Mouse (Mus musculus): ENCODE data around the gene Anxa4.
A peak's percentile ranks its signal among the peaks of the same experiment; 100 is the strongest.

Gene Anxa4

DNA sequence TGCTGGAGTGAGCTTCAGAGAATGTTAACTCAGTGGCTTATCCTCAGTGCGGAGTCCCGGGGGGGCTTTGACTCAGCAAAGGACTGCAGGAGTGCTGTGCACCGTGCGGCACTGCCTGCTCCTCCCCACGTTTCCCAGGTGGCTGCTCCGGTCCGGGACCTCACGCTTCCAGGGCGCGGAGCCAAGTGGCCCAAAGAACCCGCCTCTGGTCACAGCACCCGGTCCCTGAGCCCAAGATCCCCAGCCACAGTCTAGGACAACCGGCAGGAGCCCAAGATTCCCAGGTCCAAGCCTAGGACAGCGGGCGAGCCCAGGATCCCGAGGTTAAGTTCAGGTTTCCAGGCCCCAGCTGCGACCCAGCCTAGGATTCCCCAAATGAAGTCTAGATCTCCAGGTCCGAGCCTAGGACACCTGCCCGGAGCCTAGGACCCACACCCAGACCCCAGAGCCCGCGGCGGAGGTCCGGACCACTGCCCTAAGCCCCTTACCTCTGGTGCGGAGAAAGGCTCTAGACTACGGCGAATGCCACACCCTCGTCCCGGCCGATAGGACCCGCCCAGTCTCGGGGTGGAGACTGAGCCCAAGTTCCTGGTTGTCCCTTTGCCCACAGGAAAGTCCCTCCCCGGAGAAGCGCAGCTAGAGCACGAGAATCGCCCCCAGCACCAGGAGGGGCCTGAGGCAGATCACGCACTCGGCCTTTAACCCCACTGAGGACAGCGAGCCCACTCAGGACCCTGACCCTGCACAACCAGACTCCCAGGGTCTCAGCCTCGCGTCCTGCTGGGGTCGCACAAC, at the start of gene Anxa4:
Anxa4 (minus strand) TSS at position 564 of the 795 bp plus-strand sequence.
- DNase-seq (ENCODE audit: low spot score): peak; percentile 63

DNA sequence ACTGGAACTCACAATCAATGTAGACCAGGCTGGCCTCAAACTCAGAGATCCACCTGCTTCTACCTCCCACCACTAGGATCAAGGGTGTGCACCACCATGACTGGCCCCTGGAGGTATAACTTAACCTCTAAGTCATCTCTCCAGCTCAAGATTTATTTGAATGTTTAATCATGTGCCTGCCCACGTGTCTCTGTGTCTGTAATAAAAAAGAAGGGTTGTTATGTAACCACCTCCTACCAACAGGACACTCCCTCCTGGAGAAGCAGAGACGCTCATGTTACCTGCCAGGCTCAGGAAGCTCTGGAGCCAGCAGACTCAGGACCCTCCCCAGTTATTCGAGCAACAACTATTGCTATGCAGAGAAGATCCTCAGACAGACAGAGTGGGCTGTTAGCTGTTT, 48.6 kb upstream of the Anxa4 start:
- no peak for DNase-seq (ENCODE audit: low spot score)

DNA sequence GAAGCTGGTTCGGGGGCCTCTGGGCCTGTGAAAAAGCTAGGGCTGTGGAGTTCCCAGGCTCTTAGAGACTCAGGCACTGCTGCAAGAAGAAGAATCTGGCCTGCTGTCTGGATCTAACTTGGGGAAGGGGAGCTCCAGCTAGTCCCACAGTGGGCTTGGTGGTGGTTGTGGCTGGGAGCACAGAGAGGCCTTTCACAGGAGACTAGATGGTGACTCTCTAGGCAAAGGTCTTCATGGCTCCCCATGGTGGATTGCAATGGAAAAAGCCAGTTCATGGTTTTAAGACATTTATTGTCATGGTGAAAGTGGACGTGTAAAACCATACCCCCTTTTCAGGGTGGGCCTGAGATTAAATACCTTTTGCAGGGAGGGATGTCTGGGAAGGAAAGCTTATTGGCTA, 45.7 kb upstream of the Anxa4 start:
- no peak for DNase-seq (ENCODE audit: low spot score)

DNA sequence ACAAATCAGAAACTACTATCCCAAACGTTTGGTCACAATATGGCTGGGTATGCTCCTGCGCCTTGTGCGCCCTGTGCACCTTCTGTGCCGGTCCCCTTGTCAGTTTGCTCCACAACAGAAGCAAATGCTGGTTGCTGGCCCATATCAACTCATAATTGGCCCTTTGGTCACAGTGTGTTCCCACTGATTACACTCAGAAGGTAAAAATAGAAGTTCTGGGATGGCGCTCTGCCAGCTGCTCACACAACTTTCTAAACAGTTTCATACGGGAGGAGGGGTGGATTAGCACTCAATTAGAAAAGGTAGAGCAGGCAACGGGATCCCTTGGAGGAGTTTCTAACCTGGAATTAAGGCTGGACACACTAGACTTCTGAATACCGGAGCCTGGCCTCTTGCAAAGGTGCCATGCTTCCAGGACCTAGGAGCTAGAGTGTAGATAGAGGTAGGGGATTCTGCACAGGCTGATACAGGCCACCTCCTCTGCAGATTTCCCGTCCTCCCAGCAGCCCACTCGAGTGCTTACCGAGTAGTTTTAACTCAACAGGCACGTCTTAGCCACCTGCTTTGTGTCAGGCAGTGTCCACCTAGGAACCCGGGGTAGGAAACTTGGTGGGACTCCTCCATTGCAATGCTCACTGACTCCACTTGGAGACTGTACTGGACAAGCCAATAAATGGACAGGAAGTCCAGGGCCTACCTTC, 39.6 kb upstream of the Anxa4 start:
- no peak for DNase-seq (ENCODE audit: low spot score)

DNA sequence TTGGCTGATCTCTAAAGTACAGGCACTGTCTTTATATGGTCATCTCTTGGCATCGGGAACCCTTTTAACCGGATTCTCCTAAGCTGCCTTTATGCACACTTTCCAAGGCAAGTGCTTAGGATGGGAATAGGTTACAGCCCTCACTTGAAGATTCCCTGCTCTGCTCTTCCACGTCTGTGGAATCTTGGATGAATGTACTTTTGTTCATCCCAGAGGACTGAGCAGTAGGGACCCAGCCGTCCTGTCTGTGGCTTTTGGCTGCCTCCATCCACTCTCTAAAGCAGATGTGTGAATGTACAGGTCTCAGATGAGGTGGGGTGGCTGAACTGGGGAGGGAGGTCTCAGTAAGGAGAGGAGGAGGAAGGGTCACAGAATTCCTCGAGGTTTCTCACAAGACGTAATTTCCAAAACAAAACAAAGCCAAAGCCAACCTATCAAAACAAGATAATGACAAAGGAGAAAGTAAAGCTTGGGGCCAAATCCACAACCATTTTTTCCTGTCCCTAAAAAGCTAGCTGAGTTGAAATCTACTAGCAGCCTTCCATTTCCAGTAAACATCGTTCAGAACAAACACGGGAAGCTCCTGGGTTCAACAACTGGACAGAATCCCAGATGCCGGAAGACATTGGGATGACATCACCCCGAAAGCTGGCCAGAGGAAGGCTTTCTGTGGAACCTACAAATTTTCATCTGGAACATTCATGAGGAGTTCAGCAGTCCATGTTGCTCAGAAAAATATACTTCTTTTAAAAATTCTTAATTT, 37.5 kb upstream of the Anxa4 start:
- no peak for DNase-seq (ENCODE audit: low spot score)

DNA sequence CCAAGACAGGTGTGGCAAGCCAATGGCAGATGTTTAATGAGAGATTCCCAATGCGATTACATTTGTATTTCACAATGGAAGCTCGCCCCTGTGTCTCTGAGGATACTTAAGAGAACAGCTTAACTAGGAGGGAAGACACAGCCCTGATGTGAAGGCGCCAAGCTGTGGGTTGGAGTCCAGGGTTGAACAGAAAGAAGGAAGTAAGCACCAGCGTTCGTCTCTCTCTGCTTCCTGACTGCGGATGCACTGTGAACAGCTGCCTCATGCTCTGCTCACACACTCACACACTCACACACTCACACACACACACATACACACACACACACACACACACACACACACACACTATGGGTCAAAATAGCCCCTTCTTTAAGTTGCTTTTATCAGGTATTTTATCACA, 36.4 kb upstream of the Anxa4 start:
- no peak for DNase-seq (ENCODE audit: low spot score)

DNA sequence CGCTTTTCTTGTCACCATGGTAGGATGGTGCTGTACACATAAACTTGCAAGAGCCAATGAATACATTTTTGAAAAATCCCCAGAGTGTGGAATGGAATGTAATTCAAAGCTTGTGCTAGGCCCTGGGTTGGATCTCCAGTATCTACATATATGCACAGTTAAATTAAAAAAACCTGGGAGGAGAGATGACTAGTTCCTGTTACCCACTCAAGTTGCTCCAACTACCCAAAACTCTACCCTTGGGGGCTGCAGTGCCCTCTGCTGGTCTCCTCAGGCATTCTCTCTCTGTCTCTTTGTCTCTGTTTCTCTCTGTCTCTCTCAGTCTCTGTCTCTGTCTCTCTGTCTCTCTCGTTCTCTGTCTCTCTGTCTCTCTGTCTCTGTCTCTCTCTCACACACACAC, 34.0 kb upstream of the Anxa4 start:
- no peak for DNase-seq (ENCODE audit: low spot score)

DNA sequence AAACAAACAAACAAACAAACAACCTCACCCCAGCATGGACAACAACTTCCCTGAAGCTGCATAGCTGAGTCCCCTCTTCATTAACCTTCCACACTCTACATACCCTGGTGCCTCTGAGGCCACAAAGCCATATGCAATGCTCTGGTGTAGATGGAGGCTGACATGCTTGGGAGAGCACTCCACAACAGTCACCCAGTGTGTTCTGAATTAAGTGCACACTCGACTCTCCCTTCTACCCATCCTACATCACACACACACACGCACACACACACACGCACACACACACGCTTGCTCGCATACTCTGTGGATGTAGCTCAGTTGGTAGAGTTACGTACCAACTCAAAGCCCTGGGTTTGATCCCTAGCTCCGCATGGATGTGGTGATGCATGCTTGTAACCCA, 31.0 kb upstream of the Anxa4 start:
- no peak for DNase-seq (ENCODE audit: low spot score)

DNA sequence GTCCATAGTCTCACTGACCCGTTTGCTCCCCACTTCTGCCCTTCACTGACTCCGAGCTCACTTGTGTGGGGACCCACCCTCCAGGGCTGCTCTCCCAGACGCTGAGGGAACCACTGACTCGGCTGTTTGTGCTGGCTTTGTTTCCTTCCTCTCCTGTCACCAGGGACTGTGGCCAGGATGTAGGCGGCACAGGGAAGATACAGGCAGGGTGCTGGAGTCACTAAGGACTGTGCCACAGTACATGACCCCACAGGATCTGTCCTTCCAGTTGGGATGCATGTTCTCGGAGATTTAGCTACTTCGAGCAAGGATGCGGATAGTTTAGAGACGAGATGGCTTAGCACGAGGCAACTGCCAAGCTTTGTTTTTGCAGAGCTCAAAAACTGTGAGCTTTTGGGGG, 30.4 kb upstream of the Anxa4 start:
- no peak for DNase-seq (ENCODE audit: low spot score)

DNA sequence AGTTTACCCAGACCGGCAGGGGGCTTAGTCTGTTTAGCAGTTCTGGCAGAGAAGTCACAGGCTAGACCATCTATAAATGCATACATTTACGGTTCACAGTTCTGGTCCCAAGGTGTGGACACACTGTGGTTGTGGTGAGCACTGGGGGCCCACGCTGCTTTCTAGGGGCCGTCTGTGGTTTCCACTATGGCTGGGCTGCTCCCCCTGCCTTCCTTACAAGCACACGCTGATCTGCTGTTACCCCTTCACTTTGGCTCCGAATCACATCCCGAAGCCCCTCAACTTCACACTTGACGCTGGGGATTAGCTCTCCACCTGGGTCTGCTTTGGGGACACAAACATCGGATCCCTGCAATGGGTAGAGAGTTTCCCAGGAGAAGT, 29.7 kb upstream of the Anxa4 start:
- no peak for DNase-seq (ENCODE audit: low spot score)

DNA sequence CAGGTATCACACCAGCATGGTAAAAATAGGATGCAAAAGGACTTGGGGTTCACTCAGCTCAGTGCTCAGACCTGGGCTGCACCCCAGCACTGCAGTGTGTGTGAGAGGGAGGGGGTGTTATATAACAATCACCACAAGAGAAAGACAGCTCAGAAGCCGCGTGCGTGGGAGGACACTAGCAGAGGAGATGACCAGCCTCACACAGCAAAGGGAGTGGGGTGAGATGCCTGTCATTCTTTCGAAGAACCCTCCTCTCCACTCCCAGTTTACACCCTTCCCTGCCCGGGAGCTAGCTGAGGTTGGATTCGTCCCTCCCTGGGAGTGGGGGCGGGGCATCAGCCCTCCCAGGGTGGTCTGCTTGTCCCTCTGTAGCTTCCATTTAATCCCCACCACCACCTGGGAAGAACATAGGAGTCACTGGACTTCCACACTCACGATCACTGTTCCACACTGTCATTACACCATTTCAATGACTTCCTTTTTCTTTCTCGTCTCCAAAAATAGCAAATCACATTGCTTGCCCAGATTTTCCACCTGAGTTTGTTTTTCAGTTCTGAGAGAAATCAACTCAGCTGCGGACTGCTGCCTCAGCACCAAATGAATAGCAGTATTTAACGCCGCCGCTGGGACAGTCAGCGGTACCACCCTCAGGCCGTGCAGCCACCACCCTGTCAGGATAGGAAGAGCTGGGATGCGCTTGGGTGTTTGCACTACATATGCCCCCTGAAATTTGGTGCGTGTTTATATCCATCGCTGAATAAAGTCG, 29.1 kb upstream of the Anxa4 start:
- DNase-seq (ENCODE audit: low spot score): no peak

DNA sequence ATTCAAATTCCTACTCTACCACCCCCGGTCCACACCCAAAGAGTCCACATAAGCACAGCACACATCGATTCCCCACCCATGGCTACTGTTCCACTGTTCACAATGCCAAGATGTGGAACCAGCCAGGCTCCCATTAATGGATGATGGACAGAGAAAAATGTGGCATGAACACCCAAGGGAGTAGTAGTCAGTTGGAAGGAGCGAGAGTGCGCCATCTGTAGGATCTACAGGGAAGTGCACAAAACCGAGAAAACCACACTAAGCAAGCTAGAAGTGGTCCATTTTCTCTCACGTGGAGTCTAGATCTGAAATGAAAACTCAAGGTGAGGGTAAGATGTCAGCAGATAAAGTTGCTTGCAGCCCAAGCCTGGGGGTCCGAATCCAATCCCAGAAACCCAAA, 27.3 kb upstream of the Anxa4 start:
- no peak for DNase-seq (ENCODE audit: low spot score)

DNA sequence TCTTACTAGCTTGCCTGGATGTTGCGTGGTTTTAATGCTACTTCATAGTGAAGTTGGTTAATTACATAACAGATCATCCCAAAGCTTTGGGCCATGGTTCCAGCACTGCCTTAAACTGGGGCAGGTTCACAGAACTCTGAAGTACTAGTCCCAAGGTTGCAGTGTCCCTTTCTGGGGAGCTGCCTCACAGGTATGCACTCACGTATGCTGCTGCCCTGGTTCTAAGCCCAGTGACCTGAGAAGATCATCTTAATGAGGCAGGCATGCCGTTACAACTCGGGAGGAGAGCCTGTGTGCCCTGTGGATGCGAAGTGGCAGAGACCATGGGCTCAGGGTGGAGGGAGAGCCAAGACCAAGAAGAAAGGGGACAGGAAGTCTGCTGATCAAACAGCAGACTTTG, 26.5 kb upstream of the Anxa4 start:
- no peak for DNase-seq (ENCODE audit: low spot score)

DNA sequence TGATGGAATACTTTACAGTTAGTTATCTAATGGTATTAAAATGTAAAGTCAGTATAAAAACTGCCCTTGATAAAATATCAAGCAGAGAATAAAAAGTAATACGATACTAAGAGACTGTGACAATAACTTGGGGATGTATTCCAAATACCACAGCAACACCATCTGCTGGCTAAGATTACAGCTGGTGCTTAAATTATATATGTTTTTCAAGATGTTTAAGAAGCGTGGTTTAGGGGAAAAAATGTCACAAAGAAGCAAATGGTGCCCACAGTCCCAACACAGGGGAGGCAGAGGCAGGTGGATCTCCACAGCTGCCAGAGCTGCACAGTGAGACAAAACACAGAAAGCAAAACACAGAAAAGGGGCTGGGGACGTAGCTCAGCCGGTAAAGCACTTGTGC, 25.5 kb upstream of the Anxa4 start:
- DNase-seq (ENCODE audit: low spot score): no peak

DNA sequence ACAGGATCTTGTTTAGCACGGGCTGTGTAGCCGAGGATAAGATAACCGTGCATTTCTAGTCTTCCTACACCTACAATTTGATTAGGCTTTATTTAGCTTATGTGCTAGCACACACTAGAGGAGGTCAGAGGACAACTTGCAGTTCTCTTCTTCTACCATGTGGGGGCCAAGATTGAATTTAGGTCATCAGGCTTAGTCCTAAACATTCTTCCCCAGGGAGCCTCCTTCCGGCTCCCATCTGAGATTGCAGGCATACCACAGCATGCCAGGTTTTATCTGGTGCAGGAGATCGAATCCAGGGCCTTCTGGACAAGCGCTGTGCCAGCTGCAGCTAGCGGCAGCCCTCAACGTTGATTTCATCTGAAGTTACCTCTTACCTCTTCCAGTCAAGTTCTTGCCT, 23.2 kb upstream of the Anxa4 start:
- no peak for DNase-seq (ENCODE audit: low spot score)

DNA sequence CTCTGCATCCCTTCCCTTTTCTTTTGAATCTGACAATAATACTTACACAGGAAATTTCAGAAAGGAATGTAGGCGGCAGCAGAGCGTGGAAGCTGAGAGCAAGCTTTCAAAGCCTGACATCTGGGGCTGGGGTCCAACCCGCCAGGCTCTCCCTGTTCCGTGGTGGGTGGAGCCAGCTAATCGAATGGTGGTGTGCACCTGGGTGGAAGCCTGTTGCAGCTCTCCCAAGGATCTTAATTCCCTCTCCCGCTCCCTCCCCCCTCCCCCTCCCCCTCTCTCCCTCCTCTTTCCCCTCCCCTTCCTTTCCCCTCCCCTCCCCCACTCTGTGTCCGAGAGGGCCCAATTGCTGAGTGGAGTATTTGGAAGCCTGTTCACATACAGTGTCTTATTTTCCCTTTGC, 22.1 kb upstream of the Anxa4 start:
- DNase-seq (ENCODE audit: low spot score): no peak

DNA sequence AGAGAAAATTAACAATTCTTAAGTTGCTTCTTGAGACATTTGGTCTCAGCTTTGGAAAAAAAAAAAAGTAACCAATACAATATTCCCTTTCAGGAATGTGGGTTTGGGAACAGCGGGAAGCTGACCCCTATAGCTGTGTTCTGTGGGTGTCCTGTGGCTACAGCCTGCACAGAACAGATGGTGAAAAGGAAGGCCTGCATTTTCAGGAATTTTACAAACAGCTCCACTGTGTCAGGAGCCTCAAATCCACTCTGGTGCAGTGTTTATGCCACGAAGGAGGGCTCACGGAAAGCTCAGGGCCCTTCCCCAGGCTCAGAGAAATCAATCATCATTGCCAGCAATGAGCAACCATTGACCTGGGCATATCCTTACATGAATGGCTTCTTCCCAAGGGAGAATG, 21.5 kb upstream of the Anxa4 start:
- DNase-seq (ENCODE audit: low spot score): no peak

DNA sequence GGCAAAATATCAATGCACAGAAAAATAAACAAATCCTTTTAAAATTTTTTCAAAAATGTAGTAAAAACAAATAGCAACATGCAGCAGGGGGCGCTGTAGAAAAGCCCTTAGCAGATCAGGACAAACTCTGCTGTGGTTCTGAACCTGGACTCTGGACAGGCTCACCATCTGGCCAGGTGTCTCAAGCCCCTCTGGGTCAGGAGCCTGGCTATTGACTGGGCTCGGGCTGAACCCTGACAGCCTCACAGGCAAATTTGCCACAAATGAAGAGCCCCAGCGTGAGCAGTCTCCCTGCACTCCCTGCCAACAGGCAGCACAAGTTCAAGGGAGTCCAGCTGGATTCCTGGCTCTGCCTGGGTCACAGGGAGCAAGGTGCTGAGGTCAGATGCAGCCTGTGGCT, 20.0 kb upstream of the Anxa4 start:
- DNase-seq (ENCODE audit: low spot score): peak; percentile 49

DNA sequence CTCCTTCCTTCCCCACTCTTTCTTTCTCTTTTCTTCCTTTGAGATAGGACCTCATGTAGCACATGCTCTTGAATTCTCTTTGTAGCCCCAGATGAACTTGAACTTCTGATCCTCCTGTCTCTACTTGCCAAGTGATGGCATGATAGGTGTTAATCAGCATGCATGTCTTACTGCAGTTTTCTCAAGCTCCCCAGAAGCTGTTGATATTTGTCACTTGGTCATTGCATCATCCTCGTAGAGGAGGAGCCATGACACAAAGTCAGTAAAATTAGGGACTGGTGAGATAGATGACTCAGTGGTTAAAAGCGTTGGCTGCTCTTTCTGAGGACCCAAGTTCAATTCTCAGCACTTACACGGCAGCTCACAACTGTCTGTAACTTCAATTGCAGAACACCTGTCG, 19.5 kb upstream of the Anxa4 start:
- no peak for DNase-seq (ENCODE audit: low spot score)

DNA sequence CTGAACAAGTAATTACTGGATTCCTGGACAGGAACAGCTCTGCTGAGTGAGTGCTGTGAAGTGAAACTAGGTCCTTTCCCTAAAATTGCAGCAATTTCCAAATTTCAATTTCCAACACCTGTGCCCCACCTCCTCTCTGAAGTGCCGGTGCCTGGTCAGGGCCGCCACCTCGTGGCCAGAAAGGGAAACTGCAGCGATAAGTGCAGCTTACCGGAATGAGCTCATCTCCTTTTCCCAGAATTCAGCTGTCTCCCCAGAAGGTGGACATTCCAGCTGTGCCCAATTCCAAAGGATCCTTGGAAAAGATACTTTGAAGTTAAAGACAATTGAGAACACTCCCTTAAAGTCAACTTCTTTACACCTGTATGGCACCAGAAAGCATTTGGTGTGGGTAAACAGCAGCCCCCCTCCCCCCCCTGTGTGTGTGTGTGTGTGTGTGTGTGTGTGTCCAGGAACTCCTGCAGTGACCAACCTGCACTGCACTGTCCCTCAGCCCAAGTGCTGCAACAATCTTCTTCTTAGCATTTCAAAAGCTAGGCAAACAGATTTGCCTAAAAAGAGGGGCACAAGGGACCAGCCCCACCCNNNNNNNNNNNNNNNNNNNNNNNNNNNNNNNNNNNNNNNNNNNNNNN, 13.2 kb upstream of the Anxa4 start:
- peak; percentile 71 for DNase-seq (ENCODE audit: low spot score)

DNA sequence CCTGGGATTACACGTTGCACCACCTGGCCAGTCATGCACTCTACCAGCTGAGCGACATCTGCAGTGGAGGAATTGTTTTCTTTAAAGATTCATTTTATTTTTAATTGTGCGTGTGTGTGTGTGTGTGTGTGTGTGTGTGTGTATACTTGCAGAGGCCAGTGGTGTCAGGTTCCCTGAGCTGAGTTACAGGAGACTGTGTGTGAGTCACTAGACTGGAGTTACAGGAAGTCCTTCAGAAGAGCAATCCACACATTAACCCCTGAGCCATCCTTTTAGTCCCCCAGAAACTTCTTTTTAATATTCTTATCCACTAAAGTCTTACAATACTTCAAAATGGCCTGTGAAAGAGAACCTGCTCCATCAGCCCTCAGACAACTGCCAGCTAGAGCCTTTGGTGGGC, 11.3 kb upstream of the Anxa4 start:
- DNase-seq (ENCODE audit: low spot score): no peak

DNA sequence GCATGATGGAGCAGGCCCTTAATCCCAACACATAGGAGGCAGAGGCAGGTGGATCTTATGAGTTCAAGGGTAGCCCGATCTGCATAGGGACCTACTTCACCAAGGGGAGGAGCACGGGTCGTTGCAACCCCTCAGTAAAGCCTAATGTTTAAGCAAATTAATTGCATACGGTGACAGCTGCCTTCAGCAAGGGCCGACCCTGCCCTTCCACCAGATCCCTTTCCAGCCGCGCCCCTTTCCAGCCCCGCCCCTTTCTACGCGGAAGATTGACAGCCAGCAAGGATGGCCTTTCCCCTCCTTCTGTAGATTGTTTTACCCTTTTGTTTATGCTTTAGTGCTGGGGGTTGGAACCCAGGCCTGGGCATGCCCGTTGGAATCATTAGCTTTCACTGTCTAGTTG, 8.0 kb upstream of the Anxa4 start:
- DNase-seq (ENCODE audit: low spot score): no peak
